Mouse (Mus musculus) 416B (cell line): Measurements from ENCODE around the gene Angel2.

Experiments
- DNase-seq: peaks from one replicate; pipeline ENCODE4 v3.0.0; 2011; ENCODE audit warnings: low read depth

The Angel2 gene

DNA sequence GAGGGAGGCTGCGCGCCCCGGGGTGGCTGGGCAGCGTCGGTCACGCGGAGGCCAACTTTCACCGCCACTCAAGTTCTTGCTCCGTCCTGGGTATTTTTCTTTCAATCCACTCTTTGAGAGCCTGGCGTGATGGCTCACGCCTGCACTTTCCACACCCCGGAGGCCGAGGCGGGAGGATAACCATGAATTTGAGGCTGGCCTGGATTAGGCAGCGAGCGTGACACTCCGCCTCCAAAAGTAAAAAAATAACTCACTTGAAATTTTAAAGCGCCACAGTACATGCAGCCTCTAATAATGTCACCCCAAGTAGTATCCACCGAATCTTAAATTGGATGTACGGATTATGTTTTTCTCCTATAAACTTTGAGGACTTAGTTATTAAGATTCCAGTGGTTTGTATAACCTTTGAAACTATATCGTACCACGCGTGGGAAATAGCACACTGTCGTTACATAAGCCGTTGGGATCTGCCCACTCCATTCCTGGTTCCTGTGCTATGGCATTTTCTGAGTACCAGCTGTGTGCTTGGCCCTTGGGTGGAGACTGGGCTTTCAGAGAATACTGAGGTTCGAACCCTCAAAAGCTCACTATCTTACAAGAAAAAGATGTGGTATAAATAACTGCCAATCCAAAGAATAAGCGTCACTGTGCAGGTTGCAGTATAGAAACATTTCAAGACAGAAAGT lies 4.2 kb downstream of the Angel2 start:
- DNase-seq = peak; percentile 51

DNA sequence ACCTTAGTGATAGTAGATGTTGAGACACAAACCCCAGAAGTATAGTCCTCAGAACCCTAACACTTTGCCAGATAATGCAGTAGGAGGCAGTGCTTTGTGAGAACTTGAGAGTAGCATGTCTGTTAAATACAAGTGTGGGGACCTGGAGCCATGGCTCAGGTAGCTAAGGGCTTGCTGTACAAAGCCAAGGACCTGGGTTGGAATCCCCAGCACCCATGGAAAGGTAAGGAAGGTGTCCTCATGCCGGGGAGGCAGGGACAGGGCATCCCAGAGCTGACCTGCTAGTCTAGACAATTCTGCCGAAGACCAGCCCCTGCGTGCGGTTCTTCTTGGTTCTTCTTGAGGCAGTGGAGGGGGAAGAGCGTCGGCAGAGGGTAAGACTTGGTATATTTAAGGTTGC lies 5.3 kb downstream of the Angel2 start:
- peak; percentile 6 for DNase-seq

DNA sequence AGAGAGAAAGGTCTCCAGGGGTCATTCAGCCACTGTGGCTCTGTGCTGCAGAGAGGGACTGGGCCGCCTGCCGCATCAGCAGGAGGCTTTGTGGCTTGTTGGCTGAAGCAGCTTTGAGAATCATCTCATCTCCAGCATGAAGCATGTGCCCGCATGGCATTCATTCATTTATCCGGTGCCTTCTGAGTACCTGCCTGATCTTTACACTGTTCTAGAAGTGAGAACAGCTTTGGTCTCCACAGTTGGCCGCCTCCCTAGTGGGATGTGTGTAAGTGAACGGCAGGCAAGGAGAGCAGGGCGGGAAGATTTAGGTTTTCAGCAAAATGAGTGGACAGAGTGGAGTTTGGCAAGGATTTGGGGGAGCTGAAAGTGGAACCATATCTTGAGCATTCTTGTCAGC lies 14.9 kb downstream of the Angel2 start:
- no peak for DNase-seq

DNA sequence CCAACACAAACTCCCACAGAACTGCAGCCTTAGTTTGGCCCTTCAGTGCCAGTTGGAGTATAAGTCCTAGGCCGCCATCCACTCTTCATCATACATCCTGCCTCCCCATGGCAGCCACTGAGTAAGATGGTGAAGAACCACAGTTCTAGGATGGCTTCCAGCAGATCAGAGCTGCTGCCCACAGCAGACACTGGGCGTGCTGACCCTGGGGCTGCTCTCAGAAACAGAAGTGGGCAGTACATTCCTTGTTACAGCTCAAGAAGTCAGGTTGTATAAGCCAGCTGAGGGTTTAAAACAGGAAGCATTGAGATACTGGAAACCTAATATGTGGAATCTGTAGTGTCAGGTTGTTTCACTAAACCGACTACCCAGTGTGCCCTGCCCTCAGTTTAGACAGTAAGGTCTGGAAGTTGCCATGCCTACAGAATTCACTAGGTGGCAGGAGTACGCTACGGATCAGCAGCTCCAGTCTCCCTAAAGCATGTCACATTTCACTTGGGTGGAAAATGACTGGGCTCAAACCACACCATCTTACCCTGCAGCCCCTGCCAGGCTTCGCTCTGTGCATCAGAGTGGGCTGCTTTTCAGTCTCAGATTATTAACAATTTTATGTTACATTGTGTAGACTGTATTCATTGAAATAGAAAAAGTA lies 19.3 kb downstream of the Angel2 start:
- peak; percentile 74 for DNase-seq

DNA sequence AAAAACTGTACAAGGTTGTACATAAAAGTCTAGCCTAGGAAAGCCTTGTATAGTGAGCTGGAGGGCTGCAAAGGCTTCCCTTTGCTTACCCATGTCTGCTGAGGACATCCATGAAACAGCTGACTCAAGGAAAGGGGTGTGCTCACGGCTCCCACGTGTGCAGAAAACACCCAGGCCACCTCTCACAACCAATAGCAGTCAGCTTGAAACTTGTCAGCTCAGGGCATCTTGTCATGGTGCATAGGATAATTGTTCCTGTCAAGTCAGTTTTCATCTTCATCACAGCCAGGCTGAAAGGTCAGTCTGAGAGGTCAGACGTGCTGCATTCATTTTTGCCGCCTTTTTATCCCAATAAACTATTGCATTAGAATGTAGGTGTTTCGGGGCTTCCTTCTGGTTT lies 23.1 kb downstream of the Angel2 start:
- no peak for DNase-seq

DNA sequence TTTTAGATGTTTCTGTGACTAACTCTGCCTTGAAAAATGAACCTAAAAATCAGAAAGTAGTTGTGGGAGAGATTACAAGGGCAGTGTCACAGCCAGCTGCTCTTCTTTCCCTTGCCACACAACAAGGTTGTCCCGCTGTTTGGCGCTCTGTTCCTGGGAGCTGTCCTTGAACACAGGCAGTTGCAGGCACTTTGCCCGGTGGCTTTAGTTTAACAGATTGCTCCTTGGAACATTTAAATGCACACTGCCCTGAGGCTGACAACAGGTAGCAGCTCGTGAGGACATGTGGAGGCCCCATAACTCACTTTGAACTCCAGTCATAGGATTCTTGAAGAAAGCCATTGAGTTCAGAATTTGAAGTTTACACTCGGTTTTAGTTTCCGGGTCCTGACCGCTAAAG lies 23.5 kb downstream of the Angel2 start:
- DNase-seq = no peak

DNA sequence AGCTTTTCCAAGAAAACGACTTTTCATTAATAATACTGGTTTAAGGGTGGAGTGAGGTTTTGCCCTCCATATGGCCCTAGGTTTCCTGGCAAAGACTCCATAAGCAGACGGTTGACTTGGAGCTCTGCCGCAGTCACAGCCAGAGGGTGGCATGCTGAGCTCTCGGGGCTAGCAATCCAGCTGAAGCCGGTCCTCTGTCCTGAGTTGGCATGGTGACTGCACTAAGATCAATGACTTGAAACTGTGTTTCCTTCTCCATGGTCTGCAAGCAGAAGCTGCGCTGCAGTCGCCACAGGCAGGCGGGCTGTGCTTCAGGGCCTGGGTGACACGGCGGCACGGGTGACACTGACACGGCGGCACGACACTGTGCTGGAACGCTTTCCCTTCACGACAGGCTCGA lies 23.9 kb downstream of the Angel2 start:
- no peak for DNase-seq

DNA sequence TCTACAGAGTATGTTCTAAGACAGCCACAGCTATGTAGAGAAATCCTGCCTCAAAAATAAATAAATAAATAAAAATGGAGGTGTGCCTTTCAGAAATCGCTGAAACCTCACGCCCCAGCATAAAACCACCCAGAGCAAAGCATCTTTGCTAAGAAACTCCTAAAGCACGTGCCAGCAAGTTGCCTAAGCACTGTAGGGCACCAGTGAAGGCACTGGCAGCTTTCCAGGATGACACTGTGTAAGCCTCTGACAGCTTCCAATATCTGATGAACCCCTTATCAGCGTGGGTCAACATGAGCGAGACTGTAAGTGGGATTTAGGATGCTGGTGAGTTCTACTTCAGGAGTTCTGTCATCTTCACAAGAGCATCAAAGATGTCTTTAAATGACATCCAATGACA lies 26.1 kb downstream of the Angel2 start:
- peak; percentile 8 for DNase-seq

DNA sequence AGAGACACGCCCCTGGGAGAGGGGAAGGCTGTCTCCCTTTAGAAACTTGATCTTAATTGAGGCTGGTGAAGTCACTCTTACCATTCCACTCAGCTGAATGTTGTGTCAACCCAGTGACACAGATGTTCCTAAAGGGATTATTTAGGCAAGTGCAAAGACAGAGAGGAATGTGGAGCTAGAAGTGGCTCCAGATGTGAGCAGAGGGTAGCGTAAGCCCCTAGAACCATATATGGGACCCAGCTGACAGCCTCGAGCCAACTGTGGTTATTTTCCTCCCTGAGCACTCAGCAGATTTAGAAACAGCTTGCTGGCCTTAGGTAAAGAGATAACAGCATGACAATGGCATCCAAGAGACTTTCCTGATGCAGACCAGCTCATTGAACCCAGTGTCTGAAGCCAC lies 28.1 kb downstream of the Angel2 start:
- no peak for DNase-seq

DNA sequence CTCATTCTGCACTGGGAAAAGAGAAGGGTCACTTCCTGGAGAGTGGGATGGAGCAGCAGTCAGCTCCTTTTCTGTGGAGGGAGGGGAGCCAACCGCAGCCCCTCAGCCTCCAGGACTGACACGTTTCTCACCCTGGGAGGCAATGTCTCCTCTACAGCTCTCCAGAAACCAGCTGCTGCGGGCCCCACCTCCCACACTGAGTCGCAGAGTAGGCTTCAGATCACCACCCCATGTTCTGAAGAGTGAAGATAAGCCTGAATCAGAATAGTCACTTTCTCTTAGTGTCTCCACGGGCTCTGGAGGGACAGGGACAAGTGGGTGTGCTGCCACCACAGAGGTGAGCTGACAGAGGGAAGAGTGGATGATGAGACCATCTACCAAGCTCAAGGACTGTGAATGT lies 33.9 kb downstream of the Angel2 start:
- no peak for DNase-seq

DNA sequence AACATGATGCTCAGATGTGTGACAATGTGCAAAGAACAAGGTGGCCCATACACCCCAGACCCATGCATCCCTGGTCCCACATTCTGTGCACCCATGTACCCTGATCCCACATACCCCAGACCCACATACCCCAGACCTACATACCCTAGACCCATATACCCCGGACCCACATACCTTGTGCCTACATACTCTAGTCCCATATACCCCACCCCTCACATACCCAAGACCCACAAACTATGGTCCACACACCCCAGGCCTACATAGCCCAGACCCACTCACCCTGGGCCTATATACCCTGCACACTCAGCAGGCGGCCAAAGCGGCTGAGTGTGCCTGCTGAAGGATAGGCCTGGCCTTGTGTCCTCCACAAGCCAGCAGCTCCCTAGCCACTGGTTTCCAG lies 37.8 kb downstream of the Angel2 start:
- DNase-seq = no peak

DNA sequence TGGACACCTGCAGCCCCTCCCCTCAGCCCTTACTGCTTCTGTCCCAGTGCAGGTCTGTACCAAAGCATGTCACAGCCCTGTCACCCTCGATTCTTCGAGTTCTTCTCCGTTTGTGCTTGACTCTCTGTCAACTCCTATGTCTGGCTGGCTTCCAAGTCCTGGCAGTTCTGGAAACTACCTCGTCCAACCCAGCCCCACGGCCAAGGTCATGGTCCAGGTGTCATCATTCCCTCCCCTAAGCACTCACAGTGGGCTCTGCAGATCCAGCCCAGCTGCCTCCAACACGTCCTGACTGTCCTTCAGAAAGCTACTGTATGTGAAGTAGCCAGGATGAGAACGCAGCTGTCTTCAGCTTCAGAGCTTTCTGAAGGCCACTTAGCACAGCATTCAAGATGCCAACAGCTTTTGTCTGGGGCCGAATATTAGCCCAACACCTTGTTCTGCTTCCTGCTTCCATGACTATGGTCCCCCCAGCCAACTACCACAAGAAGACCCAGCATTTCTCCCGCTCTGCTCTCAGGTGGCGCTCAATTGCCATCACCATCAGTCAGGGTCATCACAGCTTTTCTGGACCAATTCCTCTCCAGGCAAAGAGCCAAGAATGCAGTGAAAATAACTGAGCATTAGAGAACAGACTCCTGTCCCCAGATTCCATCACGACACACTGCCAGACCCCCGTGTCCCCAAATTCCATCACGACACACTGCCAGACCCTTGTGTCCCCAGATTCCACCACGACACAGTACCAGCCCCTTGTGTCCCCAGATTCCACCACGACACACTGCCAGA lies 40.3 kb downstream of the Angel2 start:
- no peak for DNase-seq

DNA sequence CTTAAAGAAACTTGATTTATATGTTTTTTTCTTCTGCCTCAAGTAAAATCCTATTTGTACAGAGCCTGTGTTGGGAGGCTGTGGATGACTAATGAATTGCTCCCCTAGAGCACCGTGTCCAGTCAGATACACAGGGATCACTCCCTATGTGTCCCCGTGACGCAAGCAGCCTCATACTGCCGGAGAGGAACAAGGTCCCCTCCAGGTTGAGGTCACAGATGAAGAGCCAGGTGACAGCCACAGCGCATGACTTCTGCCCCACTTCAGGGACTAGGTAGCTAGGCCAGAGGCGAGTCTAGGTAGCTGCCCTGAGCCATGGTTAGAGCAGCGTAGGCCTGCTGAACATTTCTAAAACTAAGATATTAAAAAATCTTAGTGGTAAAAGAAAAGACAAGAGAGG lies 43.1 kb downstream of the Angel2 start:
- no peak for DNase-seq

DNA sequence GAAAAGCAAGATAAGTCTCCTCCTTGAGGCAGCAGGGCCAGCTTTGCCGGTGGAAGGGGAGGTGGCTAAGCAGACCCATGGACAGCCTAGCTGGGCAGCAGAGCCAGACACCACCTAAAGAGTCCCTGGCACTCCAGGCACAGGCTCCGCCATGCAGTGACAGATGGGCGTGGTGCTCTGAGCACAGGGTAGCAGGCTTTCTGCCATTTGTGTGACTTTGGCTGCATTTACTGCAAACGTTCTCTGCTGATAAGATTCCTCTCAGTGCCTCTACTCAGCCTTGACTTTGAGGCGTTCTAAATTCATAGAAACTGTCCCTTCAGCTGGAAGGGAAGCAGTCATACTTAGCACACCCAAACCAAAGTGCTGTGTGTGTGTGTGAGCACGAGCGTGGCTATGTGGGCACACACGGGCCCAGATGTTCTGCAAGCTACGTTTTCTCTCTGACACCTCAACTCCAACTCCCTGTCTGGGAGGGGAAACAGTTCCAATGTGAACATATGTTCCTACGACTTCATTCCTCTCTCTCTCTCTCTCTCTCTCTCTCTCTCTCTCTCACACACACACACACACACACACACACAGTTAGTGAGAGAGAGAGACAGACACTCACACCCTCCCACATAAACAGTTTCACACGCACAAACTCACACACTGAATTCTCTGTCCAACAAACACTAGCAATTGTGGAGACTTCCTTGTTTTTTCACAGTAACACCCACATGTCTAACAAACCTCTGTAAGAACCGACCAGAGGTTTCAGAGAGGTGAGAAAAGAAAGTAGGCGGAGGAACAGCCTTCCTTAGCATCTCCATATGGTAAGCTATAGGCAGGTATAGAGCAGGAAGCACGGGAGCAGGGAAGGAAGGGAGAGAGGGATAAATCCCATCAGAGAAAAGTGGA lies 47.0 kb downstream of the Angel2 start:
- DNase-seq = no peak

DNA sequence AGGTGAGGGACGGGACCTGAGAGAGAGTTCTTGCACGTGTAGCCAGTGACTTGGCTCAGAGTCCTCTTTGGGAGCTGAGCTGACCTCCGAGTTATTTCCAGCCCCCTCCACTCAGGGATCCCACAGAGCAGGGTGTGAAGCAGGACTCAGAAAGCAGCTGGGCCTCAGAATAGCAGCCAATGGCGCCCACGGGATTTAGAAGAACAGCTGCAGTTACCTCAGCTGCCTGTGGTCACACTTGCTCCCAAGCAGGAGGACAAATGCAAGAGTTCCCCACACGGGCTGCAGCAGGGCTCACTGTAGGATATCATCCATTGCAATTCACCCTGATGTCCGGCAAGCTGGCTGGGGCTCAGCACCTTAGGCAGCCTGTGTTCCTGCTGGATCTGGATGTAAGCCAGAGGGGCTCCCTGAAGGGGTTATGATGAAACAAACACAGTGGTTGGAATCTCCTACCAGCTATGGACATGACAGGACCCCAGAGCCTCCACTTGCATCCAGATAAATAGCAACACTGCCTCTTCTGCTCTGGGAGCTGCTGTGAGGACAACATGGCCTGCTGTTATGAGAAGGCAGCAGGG lies 47.8 kb downstream of the Angel2 start:
- no peak for DNase-seq

DNA sequence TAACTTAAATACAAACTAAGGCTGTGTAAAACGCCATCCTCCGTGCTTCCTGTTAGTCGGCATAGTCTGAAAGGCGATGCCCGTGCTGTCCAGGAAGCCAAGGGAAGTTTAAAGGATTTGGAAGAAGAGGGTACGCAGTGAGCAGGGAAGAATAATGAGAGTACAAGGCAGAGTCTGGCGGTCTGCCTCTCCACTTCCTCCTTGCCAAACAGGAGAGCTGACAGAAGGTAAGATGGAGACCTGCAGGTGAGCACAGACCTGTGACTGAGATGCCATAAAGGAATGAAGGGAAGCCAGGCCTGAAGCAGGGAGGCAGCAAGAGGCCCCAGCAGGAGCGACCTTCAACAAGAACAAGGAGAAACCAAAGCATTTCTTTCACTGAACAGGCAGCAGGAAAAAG lies 49.3 kb downstream of the Angel2 start:
- no peak for DNase-seq

DNA sequence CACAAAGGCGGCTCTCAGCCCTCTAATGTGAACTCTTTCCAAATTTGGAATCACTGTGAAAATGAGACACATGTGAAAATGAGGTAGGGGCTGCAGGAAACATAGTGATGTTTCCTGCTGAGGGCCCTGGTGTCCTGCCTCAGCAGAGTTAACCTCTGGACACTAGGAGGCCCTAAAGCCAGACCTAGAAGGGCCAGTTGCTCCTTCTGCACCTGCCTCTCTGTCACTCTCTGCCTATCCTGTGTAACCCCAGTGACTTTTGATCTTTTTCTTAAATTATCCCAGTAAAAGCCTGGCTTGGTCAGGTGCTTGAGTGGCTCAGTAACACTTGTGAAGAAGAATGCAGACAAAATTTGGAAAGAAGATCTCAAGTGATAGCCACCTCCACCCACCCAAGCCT lies 49.9 kb downstream of the Angel2 start:
- DNase-seq = no peak

DNA sequence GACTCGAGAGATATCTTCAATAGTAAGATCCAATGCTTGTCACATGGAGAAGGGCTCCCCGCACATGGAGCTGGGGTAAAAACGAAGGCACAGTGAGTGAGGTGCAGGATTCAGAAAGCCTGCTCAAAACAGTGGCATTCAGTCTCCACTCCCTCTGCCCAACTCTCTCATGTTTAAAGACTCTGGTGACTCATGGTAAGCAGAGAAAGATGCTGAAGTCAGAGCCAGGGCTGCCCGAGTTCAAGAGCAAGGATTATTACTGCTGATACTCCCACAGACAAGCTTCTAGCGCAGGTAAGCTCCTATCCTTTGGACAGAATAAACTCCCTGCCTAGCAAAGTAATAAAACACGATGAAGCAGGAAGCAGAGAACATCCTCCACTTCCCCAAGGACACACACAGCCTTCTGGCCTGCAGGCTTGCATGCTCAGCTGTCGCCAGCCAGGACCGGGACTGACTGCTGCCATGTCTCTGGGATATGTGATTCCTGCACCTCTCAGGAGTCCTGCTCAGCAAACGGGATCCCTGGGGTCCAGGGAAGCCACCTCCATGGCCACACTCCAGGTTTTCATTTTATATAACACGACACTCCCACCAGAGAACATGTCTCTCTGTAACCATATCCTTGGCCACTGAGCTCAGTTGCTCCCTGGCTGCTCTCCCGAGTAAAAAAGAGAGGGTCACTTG lies 52.1 kb downstream of the Angel2 start:
- no peak for DNase-seq

DNA sequence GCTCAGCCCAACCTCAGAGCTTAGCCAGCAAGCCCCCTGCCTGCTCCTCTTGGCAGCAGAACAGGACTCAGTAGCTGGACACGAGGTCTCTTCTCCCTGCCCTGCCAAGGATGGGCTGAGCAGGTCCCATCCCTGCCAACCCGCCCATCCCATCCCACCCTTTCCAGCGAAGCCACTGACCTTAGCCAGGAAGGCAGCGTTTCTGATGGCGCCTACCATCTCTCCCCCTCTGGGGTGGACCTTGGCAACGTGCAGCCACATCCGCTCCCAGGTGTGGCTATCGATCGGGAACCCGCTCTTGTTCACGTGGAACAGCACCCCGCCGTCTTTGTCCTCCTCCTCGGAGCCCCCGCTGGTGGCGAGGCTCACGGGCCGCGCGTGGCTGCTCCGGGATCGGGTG lies 53.1 kb downstream of the Angel2 start:
- no peak for DNase-seq

DNA sequence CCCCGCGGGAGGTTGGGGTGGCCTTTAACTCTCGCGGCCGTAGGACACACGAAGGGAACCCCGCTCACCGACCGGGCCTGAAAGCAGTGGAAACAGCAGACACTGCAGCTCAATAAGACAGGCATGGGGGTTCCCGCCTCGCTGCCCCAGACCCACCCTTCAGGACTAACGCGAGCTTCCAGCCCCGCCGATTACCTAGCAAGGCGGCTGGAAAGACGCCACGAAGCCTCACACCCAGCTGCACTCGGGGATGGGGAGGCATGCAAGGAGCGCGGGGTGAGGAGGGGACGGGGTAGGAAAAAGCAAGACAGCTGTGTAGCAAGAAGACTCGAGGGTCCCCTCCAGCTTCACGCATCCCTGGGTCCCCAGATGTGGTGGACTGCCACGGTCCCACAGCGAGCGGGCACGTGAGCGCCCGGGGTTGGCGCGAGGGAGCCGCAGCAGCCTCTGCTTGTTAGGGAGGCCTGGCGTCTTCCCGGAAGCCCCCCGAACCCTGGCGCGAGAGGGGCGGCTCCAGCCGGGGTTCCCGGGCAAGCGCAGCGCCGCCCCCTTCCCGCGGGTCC lies 53.7 kb downstream of the Angel2 start:
- no peak for DNase-seq

DNA sequence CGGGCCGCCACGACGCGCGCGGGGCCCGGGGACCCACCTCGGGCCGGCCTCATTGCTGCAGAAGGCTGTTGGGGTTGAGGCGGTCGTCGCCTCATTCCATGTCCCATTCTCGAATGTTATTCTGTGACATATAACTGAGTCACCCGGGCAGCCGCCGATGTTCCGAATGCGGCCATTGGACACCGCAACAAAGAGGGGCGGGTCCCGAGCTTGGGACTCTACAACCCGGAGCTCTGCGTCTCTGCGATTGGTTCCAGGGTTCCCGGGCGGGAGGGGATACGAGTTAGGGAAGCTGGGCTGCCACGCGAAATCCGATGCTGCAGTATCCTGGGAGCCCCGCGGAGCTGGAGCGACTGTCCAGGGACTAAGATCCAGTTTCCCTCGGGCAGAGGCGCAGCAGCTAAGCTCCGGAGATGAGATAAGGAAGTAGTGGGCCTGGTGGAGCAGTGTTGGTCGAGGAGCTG lies 54.2 kb downstream of the Angel2 start, which contains the start of gene Vash2:
Gene Vash2, minus strand, starts transcription at position 197 of the 464 bp plus-strand sequence.
- no peak for DNase-seq
